Mouse (Mus musculus): ENCODE measurements around the gene Snrnp27.

Snrnp27 gene

DNA sequence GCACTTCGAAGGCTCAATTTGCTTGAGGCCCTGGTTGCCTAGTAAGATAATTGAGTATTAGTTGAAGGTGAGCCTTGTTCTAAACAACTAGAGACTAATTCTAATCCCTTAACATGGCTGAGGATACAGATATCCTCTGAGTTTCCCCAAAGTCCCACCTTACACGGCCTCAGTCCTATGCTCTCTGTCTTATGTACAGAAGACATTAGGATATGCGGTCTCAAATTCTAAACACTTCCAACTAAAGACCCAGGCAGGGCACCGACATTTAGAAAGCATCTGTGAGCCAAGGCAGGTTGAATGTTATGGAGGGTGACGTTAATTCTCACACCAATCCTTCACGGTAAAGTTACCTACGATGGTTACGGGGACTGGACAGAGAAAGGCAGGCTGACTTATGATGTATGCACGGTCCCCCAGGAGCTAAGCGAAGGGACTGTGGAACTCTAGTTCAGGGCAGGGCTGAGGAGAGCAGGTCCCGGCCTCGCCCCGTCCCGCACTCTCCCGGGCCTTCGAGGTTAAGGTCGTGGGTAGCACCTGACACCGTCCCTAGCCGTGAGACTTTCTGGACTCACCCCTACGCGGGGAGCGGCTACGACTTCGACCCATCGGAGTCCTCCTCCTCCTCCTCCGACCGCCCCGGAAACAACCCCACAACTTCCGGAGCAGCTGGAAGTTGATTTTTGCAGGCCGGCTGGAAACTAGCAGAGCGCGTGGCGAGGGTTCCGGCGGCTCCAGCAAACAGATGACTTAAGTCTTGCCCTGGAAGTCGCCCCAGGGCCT lies at the start of gene Snrnp27:
Snrnp27 (minus strand) TSS at position 651 of the 783 bp plus-strand sequence.
- DNase-seq = peak; percentile 99

DNA sequence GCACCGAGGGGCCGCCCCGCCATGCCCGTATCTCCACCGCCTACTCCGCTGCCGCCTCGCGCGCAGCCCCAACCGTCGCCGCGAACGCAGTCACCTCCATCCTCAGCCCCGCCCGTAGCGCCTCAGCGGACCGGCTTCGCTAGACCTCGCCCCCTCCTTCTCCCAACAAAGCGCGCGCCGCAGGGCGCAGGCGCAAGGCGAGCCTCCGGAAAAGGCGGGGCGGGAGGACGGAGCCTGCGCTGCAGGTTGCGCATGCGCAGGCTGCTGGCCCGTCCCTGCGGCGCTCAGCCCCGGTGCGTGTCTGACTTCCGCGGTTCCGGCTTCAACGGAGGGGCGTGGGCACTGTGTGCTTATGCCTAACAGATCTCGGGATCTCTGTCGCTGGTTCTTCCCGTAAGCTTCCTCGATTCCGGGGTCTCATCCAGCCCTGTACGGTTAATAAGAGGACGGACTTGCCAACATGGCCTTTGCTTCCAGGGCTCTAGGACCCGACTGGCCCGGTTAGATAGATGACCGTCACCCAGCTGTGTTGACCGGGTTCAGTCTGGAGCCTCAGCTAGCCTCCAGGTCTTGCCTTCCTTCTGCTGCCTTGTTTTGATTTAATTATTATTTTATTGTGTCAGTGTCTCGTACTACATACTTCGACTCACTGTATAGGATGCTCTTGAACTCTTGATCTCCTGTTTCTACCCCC lies 49.0 kb upstream of the Snrnp27 start, which contains the start of gene Gmcl1:
Gmcl1 (minus strand) TSS at position 201 of the 694 bp plus-strand sequence.
- DNase-seq = peak; percentile 99

GRCm38 (mm10) chr6:86732276-86733173 lies 48.2 kb upstream of the Snrnp27 start:
- DNase-seq = peak; percentile 95

GRCm38 (mm10) chr6:86728711-86729110 lies 44.4 kb upstream of the Snrnp27 start:
- peak; percentile 75 for DNase-seq

- DNase-seq = no peak
Measured at GRCm38 (mm10) chr6:86721977-86722376, 37.7 kb upstream of the Snrnp27 start.

DNA sequence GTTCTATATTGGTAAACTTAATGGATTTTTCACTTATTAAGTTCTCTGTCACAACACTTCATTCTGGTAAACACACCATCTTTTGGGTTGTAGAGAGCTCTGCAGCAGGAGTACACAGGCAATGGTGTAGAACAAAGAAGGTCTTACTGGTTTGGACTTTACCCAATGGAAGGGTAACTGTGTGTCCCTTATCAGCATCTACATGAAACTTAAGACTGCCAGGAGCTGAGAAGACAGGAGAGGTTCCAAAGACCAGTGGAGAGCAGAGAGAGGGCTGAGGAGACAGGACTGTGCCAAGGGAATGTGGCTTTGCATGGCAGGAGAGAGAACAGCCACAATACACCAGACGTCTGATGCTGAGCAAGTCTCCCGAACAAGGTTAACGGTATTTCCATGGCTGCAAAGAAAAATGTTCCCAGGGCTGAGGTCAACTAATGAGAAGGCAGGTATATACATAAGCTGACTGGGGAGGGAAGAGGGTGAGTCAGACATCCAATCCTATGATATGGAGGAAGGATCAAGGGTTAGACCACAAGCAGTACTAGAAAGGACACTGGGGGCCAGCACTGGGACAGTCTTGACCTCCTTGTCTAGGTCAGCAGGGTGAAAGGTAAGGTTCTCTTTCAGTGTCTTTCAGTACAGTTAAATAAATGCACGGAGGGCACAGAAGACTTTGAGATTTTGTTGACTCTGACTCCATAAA lies 23.9 kb upstream of the Snrnp27 start:
- peak; percentile 72 for DNase-seq

- DNase-seq = no peak
Measured at GRCm38 (mm10) chr6:86702577-86702976, 18.3 kb upstream of the Snrnp27 start.

DNA sequence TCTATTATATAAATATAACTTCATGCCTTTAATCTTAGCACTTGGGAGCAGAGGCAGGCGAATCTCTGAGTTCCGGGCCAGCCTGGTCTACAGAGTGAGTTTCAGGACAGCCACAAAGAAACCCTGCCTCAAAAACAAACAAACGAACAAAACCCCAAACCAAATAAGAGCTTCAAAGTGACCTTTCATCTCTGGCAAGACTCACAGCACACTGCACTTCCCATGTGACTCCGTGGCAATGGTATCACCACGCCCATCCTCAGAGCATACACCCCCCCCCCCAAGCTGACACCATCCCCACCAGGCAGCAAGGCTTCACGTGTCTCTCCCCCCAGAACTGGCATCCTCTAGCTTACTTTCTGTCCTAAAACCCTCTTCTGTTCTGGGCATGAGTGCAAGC lies 13.6 kb upstream of the Snrnp27 start:
- DNase-seq = no peak

DNA sequence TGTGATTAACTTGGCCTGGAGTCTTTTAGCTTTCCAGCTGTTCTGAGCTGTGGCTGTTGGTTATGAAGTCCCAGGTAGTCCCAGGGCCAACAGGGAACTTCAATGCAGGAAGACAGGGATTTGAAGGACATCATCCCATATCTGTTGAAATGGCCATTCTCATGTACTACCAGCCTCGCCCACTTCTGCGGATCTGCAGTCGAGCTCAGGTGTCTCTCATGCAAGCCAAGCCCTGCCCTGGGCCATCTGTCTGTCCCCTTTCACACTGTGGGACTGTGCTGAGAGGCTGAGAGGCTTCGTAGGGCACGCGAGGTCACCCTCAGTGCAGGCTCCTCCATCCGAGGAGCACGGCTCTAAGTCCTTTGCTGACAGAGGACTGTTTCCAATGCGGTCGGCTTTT lies 11.9 kb upstream of the Snrnp27 start:
- DNase-seq = peak; percentile 86

DNA sequence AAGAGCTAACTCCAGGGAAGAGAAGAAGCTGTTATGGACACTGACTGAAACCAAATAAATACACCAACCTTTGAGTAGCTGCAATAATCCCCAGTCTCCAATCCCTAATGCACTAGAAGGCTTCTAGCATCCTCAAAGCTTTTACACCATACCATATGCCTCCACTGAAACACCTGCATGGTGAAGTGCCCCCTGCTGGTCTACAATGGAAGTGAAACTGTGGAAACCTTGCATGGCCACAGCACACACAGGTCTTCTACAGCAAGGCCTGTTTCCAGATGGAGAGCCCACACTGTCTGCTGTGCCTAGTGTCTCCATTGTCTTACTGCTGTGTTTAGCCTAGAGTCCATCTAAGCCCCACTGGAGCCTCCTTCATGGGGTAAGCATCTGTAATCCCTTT lies 10.1 kb upstream of the Snrnp27 start:
- DNase-seq = no peak

DNA sequence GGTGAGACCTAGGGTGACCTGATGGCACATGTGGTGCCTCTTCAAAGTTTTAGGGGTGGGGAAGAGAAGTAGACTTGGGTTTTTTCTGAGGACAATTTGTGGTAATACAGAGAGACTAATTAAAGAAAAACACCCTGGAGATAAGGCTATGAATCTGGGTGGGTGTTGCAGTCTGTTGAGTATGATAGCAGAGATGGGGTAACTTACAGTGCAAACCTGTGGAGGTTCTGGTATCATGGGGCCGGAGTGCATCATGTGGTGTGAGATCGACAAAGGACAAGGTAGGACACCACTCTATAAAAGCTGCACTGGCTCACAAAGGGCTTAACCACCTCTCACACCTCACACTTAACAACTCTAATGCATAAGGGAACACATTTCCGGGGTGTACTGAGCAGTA lies 5.3 kb upstream of the Snrnp27 start:
- DNase-seq = no peak

DNA sequence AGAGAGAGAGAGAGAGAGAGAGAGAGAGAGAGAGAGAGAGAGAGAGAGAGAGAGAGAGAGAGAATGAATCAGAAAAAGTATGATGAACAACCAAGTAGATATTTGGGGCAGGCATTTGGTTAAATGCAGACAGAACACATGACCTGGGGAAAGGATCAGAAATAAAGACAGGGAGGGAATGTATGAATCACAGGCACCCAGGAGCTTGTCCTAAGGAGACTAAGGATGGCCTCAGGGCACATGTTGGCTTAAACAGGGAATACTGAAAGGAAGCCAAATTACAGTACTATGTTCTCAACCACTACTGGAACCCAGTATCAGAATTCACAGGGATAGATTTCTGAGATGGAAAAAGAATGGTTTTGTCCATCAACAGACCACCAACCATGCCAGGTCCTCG lies 2.6 kb upstream of the Snrnp27 start:
- no peak for DNase-seq

- DNase-seq = no peak
Measured at GRCm38 (mm10) chr6:86684655-86685011, 311 bp upstream of the Snrnp27 start.

GRCm38 (mm10) chr6:86681289-86681688 lies 3.0 kb downstream of the Snrnp27 start:
- no peak for DNase-seq

- DNase-seq = no peak
Measured at GRCm38 (mm10) chr6:86678341-86678740, 6.0 kb downstream of the Snrnp27 start.

- DNase-seq = peak; percentile 94
Measured at GRCm38 (mm10) chr6:86670873-86671272, 13.4 kb downstream of the Snrnp27 start.

GRCm38 (mm10) chr6:86669240-86669727 lies 15.0 kb downstream of the Snrnp27 start:
- peak; percentile 100 for DNase-seq

- DNase-seq = no peak
Measured at GRCm38 (mm10) chr6:86668580-86669239, 15.6 kb downstream of the Snrnp27 start, which contains the start of gene Mxd1. Gene Mxd1 (minus strand): TSS chr6:86669161.

DNA sequence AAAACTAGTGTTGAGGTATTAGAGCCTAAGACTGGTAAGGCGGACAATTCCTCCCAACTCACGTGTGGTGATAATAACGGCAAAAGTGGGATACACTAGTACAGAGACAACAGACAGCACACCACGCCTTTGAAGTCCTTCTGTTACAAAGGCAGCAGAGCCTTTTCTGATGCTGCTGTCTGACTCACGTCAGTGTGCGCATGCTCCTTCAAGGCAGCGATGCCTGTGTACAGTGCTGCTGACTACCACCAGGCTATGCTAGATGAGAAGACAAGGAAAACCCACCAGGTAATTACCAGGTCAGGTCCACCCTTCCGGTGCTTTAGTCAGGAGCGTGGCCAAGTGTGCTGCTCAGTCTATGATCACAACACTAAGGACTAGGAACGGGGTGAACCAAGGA lies 17.3 kb downstream of the Snrnp27 start:
- DNase-seq = no peak

DNA sequence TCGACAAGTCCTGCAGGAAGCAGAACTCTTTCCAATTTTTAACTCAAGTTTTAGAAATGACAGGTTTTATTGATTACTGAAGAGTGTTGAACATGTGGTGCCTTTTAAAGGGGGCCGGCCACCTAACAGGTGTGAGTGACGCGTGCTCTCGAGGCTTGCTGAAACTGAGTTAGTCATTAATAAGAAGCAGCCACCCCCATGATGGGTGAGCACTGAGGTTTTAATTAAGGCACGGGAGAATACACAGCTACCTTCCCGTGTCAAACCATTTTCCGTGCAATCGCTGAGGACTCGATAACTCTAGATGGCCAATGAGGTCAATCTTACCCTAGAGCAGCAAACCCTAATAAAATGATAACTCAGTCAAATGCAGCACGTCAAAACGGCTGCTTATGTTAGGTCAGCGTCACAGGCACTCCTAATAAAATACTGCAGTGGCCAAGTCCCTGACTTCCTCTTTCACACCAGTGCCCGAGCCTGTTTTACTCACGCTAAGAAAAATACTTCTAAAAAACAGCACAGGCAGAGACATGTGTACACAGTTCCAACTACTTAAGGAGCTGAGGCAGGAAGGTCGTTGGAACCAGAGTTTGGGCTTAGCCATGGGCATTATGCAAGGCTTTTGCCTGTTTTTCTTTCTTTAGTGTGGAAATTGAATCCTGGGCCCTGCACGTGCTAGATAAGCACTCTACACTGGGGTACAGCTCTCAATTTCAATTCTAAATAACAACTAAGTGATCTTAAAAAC lies 18.6 kb downstream of the Snrnp27 start:
- DNase-seq = peak; percentile 86

GRCm38 (mm10) chr6:86665076-86665475 lies 19.2 kb downstream of the Snrnp27 start:
- no peak for DNase-seq
